Mouse (Mus musculus) R1 (cell line): ENCODE measurements at regions not wholly inside any gene's neighbourhood (a gene's known extent, or its start where the extent isn't known, plus 50 kb on each side); places are given as distances from the start of the nearest gene placed in this dataset.

Experiments used
- DNase-seq: peaks from one replicate; pipeline ENCODE4 v3.0.0-alpha.2; 2018; ENCODE audit warnings: low read depth, low spot score

DNA sequence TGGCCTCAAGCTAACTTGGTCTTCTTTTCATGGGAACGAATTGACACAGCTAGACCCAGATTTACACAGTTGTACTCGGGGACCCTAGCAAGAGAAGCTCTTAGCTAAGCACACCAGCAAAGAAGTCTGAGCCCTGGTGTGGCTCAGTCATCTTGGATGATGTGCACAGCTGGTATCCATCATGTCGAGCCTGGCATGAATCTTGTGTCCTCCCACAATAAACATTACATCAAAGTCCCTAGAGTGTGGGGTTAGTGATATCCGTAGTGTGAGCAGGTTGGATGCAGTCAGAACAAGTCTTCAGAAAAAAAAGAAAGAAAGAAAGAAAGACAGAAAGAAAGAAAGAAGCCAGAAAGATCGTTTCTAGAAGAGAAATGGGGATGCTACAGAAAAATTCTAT lies 52.1 kb upstream of the Hmcn1 start:
- no peak for DNase-seq

DNA sequence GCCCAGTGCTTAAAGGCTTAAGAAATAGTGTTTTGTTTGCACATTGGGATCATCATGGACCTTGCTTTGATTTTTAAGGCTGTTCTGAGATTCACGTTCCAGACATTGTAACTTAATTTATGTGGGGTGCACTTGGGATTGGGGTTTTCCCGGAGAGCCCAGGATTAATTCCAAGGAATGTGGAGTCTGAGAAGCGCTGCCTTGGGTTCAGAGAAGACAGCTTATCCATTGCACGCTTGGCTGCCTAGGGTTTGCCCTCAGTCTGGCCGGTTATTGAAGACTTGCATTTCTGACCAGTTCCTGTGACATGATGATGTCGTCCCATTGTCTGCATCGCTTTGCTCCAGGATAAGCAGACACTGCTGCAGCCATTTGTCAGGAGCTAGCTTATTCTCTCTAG lies 53.4 kb upstream of the Hmcn1 start:
- DNase-seq: no peak

DNA sequence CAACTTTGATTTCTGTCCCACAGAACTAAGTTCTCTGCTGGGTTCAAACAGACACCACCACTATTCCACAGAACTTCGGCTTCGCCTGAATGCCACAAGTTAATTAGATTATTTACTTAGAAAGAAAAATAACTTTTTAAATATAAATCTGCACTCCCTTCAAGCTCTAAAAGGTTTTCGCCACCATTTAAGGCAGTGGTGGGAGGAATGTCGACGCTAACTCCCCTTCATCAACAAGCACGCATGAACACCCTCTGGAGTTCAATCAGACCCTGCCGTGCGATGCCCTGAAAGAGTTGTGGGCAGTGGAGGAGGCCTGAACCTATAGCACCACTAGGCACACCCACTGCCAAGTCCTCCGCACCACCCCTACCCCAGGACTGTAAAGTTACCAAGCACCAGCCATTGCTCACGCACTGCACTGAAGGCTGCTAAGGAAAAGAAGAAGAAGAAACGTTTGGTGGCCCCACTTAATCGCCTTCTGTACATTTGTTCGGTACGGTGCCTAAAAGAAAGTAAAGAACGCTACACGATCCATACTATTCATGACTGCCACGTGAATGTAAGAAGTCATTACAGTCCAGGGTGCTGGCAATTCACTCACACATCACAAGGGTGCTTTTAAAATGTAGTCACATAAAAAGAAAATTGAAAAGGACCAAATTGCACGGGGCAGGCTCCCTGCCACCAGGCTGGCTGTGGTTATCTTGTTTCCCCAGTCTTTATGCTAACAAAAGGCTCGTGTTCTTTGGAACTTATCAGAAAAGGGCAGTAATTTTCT lies 56.7 kb upstream of the Hmcn1 start:
- no peak for DNase-seq

DNA sequence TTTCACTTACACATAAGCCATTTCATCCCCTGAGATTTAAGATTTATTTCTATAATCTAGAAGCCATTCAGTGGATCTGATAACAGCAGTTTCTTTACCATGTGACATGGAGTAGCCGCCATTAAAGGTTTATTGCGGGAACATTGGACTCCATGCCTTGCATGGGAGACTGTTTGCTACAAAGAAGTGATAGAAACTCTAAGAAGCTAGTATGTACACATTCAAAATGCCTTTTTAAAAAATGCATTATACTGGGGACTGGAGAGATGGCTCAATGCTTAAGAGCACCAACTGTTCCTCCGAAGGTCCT lies 57.2 kb upstream of the Hmcn1 start:
- DNase-seq: no peak

DNA sequence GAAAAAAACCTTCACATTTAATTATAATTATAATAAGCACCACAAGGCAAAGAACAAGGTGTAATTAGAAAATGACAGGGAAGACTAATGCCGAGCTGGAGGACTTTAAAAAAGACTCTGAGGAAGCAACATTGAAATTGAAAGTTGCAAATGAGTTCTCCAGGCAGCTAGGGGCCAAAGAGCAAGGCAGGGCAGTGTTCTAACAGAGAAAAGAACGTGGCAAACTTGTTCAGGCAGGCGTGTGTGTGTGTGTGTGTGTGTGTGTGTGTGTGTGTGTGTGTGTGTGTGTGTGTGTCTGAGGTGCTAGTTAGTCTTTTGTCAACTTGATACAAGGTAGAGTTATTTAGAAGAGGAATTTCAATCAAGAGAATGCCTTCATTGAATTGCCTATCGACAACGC lies 60.0 kb upstream of the Hmcn1 start:
- DNase-seq: no peak

DNA sequence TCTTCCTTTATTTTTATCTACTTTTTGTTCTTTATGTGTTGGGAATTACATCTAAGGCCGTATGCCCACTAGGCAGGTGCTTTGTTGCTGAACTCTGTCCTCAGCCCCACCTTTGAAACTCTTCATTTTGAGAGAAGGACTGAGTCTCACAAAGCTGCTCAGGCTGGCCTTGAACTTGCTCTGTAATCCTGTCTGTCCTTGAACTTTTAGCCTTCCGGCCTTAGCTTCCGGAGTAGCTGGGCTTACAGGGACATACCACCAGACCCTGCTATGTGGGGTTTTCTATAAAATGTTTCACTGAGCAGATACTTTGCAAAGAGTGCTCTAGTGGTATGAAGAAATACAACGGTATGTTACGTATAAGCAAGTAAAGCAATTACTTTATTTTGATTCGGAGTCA lies 62.2 kb upstream of the Hmcn1 start:
- DNase-seq: peak; percentile 82

DNA sequence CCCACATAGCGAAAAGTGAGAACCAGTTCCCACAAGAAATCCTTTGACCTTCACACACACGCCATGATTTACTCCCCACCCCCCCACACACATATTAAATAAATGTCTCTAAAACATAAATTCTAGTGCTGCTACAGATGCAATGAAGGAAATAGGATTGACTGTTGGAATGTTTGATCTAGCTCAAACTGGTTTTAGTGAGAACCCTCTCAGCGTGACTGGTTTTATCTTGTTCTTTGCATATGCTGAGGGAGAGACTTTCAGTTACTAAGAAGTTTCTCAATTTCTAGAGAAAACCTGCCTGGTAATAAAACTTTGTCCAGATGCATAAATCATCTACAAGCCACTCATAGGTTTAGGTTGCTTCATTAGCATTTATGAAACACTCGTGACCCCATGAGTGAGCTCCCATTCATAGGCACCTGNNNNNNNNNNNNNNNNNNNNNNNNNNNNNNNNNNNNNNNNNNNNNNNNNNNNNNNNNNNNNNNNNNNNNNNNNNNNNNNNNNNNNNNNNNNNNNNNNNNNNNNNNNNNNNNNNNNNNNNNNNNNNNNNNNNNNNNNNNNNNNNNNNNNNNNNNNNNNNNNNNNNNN lies 66.4 kb upstream of the Hmcn1 start:
- no peak for DNase-seq

DNA sequence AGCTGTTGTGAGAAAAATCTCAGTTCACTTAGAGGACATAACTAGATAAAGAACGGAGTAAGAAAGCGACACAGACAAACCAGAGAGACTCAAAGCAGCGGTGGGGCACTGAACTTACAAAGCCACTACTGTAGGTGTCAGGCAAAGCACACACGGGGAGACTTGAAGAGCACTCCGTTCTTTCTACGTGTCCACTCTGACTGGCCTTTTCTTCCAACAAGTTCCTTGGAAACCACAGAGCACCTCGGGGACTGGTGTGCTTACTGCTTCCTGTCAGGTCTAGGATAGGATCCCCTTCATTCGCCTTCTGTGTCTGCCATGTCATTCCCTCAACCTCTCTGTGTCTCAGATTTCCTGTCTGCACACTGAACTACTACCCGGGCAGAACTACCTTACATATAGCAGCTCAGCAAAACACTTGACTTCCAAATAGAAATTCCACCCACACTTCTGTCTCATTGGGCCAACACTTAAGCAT lies 71.9 kb upstream of the Hmcn1 start:
- DNase-seq: no peak

DNA sequence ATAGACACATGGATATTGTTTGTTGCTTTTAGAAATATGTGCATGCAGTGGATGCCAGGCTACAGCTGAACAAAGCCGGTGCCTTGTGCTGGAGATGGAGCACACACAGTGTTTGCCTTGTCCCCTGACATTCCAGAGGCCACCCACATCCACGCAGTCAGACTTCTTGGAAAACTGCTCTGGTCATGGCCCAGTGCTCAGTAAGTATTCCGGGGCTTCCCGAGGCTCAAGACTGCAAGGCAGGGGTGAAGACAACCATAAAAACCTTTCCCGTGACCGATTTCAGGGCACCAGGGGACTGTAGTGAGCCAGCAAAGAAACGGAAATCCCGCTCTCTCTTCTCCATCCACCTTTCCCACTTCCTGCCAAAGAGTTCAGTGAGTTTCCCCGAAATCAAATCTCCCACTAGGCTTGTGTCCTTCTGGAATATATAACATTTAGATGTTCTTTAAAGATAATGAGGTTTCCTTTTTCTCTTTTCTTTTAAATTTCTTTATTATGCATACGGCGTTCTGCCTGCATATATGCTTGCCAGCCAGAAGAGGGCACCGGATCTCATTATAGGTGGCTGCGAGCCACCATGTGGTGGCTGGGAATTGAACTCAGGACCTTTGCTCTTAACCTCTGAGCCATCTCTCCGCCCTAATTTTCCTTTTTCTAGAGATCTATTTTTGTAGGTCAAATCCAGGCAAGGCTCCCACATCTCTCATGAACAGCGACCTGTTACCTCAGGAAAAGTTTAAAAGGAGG lies 73.3 kb upstream of the Hmcn1 start:
- no peak for DNase-seq

DNA sequence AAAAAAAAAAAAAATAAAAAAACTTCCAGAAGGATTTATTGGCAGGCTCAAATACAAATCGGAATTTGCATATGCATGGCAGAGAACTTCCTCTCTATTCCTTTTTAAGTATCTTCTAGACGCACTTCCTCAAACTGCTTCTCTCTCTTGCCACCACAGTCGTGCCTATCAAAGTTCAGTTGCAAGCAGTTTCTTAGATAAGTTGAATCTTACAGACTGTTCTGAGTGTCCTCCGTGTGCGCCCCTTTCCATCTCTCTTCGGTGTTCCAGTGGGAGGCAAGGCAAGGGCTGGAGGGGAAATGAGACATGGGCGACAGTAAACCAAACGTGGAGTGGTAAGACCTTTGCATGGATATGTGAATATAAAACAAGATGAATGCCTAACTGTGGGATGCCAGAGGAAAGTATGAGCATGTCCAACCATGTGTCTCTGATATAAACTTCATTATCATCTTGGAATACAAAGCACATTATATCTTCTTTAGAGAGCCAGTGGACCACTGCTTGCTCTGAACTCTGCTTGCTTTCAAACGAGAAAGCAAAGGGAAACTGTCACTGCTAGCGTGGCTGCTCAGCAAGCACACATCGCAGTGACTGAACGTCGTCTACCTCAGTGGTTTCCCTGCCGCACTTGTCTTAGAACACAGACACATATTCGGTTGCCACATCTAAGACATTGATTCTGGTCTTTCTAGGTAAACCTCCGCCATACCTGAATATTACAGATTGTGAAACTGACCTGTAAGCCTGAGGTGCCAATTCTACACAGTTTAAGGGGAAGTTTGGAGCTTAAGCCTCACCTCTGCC lies 81.5 kb upstream of the Hmcn1 start:
- no peak for DNase-seq

DNA sequence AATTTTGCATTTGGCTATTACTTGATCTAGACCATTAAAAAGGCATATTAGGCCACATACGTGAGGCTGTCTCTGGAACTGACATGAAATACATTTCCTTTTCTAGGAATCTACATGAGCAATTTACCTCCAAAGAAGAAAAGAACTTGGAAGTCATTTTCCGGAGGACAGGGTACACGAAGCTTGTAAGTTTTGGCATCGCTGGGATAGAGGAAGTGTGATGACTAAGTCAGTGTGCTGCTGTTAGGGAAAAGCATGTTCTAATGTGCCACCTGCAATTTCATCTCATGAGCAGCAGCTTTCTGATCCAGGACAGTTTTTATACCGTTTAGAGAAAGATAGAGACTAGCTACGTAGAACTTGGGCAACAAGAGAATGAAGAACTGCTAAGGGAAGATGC lies 82.3 kb upstream of the Hmcn1 start:
- DNase-seq: no peak

DNA sequence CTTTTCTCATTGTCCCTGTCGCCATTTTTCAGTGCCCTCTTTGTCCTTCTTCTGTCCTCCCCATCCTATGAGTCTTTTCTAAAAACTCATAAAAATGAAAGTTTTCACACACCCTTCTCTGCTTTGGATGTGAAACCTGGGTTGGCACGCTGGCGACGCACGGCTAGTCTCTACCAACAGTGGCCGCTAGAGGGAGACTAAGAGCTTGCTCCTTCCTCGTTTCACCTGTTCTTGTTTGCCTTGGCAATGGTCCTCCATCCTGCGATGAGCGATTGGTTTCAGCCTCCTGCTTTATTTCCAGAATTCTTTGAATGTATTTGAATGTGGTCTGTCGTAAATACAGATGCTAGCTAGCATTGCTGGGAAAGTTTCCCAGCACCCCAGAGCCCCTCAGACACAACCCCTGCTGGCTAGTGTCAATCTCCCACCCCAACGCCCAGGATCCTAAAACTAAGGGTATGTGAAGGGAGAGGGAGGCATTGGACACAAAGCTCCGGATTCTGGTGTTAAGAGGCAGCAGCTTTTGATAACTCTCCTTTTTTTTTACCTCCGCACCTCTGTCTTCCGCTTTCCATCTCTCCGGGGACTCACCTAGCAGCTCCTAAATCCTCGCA lies 85.8 kb upstream of the Hmcn1 start:
- DNase-seq: peak; percentile 75

DNA sequence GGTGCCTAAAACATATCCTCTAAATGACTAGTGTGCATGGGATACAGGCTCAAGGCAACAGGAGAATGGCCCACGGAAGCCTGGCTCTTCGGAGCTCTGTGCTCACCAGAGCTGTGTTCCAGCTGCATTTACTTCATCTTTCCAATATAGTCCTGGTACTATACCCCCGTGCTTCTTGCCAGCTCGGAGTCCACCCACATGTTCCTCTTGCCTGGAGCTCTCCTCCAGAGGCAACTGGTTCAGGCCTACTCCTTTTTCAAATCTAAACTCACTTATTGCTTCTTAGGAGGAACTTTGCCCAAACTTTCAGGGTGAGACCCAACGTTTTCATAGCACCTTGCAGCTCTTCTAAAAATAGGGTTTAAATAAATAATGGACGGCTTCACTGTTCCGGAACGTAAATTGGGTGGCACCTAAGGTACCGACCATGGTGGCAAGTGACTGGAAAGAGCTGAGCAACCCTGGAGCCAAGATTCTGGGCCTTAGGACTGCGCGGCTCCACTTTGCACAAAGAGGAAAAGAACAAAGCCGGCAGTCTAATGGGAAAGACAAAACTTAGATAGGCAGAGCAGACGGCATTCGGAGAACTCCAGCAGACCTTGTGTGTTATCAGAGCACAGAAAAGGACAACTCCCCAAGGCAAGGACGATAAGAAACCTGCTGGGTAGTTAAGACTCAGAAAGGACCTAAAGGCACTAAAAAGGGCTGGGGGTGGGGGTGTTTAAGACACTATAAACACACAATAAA lies 86.6 kb upstream of the Hmcn1 start:
- no peak for DNase-seq

DNA sequence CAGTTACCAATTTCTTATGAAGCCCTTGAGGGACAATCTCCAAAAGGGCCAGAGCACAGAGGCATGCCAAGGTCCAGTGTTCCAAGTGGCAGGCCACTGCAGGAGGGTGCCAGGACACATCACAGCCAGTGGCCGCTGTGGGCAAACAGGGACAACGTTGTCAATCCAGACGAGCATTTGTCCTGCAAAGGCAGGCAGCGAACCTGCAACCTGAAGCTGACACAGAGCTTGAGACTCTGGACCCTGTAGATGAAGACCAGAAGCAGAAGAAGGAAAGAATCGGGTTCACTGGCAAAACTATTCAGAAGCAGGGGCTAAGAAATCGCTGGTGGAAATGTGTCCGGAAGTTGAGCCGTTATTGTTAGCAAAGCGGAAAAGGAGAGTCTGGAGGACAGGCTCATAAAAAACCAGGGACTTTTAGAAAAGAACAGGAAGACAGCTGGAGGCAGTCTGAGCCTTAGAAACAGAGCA lies 87.3 kb upstream of the Hmcn1 start:
- DNase-seq: peak; percentile 83

DNA sequence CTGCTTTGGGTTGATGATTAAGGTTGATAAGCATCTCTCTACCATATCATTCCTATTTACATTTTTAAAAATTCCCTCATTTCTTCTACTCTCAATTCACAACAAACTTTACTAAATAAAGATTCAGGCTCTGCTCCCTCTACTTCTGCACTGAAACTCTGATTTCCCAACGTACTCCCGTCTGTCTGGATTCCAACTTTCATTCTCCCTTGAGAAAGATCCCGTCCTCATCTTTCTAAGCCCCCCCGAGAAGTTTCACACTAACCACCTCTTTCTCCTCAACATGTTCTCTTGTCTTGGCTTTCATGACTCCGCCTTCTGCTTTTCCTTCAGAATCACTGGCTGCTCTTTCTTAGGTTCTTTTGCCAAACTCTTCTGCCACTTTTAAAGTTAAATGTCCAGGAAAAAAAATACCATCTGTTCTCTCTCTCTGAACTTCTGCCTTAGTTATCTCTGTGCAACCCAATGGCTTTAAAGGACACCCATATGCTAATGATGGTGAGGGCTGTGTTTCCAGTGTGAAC lies 89.3 kb upstream of the Hmcn1 start:
- no peak for DNase-seq

DNA sequence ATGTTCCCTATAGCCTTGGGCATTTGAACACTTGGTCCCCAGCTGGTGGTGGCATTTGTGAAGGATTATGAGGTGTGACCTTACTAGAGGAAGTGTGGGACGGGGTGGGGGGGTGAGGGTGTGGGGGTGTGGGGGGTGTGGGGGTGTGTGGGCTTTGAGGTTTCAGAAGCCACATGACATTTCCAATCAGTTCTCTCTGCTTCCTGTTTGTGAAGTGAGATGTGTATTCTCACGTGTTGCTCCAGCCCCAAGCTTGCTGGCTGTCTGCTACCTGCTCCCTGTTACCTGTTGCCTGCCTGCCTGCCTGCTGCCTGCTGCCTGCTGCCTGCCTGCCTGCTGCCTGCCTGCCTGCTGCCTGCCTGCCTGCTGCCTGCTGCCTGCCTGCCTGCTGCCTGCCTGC lies 90.6 kb upstream of the Hmcn1 start:
- no peak for DNase-seq

DNA sequence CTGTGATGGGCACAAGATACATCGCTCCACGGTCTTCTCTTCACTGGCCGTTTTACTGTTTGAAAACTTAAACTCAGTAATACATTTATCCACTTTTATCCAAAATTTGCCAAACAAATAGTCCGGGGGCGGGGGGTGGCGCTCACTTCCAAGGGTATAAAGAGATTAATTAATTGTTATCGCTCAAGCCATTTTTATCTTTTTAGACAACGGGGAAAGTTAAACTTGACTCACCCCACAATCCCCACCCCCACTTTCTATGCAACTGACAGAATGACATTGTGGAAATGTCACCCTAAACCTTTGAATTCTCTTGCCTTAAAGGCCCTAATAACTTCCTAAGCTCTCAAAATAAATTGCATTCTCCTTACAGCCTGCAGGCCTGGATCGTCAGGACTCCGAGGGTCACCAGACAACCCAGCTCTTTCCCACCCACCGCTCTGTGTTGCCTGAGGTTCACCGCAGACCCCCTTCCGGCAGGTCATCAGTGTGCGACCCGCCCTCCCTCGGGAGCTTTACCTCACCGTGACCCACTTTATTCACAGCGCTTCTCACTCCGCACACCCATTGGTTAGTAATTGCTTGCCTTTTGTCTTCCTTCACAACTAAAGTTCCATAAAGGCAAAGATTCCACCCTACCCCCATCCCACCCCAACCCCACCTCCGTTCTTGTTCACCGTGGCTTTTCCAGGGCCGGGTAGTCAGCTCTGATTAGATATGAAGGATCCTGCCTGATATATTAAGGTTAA lies 93.0 kb upstream of the Hmcn1 start:
- peak; percentile 83 for DNase-seq

DNA sequence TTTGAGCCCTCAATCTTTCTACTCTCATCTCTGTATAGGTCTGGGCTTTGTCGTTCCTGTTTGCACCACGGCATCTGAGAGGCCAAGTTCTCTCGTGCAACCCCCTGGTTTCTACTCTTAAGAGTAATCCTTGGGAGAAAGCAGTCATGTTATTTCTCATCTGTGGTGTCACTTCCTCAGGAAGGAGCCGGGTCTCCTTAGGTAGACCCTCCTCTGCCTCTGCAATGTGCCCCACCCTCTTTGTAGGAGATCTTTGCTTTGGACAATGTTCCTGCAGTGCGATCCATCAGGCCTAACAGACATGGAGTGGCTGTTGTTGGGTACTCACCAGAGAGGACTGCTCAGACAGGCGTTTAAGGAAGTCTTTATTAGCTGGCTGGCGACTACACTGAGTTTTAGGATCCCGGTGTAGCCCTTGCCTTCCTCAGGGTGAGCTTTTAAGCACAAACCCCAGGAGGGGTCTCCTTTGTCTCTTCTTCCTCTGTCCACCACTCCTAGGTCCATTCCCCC lies 94.0 kb upstream of the Hmcn1 start:
- DNase-seq: peak; percentile 61

DNA sequence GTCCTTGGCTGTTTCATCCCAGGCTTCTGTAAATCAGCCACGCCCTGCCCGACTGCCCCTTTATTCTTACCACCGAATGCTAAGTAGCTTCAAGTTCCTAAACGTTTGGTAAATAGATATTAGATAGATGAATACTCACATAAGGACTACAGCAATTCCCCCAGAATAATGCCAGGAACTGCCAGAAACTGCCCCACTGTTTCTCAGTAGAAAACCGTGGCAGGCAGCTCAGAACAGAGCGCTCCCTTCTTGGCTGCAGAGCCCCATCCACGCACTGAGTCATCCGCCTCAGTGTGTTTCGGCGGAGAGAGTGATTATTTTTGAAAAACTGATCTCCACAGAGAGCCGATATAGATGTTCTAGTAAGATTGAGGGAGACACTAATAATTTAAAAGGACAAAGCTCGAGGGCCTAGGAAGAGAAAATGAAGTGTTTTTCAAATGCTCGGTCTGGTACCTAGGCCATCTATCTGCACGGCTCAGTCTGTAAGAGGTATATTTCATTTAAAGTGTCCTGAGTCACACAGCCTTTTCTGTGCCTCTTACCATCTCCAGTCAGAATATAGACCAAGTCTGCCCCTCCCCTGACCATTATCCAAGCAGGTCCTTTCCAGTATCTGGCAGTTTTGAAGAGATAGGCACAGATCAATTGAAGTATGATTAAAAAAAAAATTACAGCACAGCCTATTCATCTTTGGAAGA lies 94.4 kb upstream of the Gm47985 start:
- DNase-seq: peak; percentile 38
